Mouse (Mus musculus): ENCODE measurements around the gene Ica1.

Ica1 gene

DNA sequence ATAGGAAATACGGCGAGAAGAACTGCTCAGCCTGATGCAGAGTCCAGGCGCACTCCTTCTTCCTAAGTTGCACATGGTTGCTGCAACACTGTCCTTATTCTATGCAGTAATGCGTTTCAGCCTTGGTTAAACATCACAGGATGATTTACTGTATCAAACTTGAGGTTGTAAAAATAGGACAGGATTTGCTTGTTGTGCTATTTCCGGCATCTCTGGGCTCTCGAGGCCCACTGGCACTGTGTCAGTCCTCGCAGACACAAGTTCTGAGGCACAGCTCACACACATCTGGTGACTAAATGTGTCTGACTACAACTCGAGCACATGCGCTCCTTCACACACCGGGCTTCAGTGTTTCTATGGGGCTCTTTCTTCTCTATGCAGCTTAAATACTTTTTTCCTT is 94.9 kb downstream of the Ica1 start:
- DNase-seq: no peak

DNA sequence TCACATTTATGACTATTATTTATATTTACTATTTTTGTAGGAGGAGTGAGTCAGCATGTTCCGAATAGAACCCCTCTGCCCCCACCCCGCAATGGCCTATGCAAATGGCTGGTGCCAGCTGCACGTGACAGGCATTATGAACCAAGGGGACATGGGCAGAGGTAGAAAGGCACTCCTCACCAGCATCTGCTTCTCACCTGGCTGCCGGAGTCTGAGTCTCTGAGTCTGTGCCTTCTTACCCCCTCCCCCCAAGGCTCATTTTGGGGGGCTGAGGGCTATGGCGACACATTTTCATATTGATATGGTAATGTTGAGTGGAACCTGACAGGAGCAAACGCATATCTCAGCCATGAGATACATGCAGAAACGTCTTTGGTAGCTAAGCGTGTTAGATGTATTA is 97.4 kb downstream of the Ica1 start:
- DNase-seq: no peak

DNA sequence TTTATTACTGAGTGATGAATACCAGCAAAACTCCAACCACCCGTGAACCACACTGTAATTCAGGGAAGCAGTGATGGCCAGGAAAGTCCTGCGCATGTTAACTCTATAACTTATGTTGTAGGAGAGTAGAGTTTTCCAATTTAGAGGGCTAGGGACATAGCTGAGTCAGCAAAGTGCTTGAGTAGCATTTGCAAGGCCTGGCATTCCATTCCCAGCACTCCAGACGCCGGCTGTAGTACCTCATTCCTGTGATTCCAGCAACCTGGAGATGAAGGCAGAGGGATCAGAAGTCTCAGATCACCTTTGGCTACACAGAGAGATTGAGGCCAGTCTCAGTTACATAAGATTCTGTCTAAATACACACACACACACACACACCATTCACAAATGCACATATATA is 105.3 kb downstream of the Ica1 start:
- DNase-seq: no peak

DNA sequence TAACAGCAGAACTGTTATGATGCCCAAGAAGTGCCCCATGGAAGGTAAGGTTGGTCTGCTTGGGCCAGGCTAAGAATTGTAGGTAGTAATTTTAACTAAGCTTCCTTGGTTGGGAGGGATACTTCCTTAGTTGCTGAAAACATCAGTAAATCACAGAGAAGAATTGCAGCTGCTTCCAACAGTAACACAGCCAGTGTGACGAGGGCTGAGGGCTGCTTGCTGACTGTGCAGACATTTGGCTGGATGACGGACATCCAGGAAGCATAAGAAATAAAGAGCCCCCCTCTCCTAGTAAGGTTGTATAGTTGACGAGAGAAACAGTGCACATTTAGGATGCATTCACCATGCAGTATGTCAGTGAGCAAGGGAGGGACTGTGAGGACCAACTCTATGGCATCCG is 108.9 kb downstream of the Ica1 start:
- no peak for DNase-seq

DNA sequence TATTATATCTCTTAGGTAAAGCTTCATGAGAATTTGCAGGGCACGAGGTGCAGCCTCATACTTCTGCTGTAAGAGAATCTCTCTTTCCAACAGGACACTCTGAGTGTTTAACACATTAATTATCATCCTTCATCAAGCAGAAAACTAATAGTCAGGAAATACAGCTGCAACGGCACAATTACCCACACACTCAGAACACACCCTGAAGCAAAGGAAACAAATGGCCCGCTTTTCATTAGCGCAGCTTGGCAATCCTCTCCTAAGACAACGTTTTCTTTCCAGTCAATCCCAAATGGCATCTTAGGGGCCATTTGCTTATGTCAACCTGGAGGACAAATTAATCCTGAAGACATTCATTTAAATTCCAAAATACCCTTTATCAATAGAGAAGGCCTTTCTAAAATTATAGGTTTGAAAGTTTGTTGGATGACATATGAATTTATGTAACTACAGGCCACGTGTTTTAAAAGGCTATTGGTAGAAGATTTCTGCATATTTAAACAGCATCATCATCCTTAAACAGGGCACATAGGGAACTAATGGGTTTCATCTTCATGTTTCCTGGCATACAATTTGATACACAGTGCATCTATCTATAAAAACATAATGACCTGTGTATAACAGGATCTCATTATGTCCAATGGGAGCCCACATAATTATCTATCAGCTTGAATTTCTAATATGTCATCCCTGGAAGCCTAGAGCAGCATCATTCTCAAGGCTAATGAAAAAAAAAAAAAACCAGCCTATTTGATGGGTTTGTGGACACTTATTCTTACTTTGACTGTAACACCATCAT is 110.1 kb downstream of the Ica1 start:
- no peak for DNase-seq

DNA sequence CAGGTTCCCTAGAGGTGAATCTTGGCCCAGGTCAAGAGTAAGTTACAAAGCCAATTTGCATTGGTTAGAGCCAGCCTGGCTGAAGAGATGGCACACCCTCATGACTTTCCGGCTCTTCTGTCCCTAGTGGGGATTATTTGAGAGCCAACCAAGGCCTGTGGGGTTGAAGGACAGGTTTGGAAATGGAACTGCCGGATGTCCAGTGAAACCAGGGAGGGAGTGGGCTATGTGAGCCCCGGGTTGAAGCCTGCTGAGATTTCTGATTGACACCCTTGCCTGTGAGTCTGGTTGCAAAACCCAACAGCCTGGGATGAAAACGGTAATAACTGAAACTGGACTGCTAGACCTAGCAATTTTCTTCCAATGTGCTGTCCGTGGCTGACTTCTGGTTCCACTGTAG is 112.5 kb downstream of the Ica1 start:
- no peak for DNase-seq

DNA sequence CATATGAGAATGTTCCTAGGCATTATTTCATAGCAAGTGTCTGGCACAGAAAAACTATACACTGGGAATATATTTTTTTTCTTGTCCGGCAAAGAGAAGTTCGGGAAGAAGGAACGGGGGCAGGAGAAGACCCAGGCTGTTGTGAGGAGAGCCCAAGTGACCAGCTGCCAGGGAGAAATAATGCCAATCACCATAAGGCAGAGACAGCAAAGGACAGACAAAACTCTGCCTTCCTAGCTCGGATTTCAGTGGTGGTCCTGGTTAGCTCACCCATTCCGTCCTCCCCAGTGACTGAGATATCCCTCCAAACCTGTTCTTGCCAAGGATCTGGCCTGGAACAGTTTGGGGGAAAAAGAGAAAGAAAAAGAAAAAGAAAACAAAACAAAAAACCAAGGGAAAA is 113.3 kb downstream of the Ica1 start:
- DNase-seq: no peak

DNA sequence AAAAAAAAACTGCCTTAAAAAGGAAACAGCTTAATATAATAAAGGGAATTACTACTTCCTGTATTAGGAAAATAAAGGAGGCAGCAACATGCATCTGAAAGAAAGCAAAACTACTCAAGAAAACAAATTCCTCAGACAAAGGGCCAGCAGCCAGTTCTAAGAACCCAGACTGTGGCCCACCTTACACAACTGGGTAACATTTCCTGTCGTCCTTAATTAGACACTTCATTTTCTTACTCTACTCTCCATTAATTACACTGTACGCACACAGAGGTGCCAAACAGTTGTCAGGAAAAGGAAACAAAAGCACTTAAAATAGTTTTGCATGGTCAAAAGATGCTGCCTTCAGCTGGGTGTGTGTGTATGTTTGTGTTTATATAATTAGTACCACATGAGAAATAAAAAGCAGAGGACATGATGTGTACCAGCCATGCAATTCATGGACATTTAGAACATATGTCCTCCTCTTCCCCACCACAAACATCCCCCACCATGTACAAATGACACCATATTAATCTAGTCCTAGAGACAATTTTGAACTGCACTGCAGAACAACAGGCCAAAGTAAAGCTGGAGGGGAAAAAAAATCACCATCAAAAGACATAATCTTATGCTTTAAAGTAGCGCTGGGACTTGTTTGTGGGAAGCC is 115.1 kb downstream of the Ica1 start:
- DNase-seq: no peak

DNA sequence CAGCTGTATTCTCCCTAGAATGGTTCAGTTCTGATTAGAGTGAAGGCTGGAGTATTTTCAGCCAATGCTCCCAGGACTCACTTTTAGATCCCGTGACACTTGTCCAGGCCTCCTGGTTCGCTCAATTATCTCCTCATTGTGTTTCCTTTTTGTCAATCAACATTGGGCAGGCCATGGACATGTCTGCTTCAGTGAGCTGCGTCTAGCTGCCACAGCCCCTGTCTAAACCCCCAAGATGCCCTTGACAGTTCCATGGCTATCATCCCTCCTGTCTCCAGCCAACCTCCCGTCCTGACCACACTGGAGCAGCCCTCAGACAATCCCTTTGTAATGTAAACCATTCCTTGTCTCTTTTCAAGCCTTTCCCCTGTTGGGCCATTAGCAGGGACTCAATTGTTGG is 116.9 kb downstream of the Ica1 start:
- DNase-seq: no peak

DNA sequence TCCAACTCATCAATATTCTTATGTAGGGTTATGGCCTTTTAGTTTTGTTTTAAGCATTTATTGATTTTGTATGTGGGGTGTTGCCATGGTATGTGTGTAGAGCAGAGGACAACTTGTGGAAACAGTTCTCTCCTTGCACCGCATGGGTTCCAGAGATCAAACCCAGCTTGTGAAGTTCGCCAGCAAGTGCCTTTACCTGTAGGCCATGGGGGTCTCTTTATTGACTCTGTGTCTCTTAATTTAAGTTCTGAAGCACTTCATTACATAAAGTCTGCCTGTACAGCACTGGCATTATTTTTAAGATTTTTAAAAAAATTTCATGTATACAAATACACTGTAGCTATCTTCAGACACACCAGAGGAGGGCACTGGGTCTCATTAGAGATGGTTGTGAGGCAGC is 118.2 kb downstream of the Ica1 start:
- DNase-seq: no peak

DNA sequence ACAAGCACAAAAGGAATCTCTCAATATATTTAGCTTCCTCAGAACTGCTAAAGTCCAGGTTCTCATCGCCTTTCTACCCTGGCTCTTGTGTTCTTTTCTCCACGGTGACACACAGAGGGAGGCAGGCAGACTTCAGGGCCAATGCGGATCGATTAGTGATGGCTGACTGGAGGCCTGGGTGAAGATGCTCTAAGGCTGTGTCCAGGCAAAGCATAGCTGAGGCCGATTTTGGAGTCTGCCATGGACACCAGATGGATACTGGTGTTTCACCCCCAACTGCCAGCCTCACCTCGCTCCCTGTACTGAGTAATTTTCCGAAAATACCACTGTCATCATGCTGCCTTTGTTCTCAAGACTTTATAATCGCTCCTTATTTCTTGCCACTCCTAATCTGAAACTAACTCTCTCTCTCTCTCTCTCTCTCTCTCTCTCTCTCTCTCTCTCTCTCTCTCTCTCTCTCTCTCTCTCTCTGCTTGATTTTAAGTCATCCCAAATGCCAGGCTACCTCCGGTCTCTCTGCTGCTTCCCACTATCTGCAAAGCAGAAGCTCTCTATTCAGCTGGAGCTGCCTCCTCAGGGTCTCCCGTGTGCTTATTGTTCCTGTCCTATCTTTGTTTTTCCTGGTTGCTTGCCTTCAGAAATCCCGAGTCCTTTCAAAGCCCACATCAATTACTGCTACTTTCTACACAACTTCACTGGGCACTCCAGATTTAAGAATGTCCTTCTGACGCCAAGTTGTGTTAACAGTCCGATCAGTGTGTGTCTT is 118.9 kb downstream of the Ica1 start:
- DNase-seq: peak; percentile 90

DNA sequence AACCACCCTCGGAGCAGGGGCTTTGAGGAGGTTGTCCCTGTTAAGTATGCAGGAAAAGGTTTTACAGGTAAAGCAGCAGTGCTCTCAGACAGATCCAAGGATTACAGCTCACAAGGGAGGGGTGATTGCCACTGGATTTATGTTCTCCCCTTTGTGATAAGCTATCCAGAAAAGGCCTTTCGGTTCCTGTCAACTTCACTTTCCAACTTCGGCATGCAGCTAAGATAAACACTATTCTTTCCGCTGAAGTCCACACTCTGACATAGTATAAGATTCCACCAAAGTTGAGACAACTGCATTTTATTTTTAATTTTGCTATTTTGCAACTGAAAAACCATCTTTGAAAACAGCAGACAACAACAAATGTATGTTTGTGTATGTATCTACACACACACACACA is 119.9 kb downstream of the Ica1 start:
- no peak for DNase-seq

DNA sequence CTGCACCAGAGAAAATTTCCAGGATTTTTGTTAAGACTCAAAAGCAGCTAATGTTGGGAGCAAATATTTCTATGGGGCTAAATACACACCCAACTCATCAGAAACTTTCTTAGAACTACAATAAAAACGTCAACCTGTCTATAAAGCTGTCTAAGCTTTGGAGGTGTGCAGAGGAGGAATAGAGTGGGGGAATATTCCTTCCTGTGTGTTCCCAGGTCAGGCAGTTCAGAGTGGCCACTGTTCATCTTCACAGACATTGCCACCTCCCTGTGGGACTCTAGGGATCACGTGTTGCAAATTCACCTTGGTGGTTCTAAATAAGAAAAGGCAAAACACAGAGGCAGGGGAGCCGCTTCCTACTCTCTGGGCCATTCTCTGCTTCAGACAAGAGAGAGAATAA is 120.8 kb downstream of the Ica1 start:
- no peak for DNase-seq

DNA sequence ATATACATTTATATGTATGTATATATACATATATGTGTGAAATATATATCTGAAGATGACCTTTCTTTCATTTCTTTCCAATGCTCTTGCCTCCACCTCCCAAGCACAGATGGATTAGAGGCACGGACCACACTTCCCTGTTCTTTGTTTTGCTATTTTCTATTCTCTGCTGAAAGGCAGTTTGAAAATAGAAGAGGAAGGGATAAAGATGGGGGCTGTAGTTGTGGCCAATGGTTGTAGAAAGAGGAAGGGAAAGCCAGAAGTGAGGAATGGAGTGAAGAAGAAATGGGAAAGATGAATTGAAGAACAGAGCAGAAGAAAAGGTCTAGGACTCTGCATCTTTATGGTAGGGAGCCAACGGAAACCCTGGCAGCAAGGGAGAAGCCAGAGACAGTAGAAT is 122.8 kb downstream of the Ica1 start:
- no peak for DNase-seq

DNA sequence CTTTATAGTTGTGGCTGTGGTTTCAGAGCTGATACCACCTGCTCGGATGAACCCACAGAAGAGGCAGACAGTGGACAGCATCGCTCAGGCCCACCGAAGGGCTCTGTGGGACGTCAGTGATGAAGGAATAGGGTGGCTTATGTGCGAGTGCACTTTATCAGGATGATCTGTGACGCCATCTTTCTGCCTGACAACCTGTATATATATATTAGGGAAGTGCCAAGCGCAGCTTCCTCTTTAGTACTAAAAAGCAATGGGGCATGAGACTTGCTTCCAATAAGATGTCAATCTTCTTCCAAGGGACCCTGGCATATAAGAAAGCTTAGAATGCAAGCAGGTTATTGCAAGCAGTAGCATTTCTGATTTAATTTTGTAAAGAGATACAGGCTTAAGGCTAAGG is 127.9 kb downstream of the Ica1 start:
- DNase-seq: no peak

DNA sequence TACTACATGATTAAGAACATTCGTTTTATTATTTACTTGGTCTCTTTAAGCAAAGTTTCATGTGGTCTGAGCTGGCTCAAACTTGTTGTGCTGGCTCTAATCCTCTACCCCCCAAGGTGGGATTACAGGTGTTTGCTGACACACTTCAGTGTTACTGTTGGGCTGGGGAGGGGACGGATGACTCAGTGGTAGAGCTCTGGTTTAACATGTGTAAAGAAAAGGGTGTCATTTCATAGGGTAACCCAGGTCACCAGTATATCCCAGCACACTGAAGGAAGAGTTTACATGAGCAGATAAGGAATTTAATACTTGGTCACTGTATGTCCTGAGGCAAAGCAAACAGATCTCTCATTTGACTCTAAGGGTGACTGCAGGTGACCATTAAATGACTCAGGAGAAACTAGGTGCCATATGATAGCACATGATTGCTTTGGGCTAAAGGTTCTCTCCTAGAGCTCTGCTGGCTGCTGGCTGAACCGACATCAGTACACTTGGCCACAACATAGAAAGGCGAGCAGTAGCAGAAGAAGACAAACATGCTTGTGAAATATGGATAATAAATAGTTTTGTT is 128.9 kb downstream of the Ica1 start:
- no peak for DNase-seq

DNA sequence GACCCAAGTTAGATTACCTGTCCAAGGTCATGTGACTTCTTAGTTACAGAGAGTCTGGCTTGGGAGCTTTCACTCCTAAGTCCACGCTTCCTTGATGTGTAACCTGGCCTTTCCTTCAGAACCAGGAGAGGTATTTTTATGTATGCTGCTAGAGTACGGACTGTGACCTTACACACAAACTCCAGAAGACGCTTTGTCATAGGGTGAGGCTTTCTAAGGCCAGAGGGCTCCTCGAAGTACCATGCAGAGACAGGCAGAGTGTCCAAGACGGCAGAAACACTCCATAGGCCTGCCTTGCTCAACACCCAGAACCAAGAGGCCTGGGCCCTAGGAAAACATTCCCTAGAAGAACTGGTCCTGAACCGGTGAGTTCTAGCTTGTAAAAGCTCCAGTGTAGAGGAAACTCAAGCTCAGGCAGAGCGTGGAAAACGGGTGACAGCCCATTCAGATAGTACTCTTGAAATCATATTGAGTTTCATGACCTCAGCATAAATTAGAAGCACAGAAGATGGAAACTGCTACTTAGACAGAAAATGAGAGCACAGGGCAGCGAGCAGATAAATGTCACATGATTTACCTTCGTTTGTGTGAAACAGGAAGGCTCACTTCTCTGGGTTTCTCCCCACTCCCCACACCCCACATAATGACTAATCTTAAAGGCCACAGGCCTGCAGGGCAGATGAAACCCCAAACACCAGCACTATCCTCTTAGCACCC is 129.9 kb downstream of the Ica1 start:
- no peak for DNase-seq

DNA sequence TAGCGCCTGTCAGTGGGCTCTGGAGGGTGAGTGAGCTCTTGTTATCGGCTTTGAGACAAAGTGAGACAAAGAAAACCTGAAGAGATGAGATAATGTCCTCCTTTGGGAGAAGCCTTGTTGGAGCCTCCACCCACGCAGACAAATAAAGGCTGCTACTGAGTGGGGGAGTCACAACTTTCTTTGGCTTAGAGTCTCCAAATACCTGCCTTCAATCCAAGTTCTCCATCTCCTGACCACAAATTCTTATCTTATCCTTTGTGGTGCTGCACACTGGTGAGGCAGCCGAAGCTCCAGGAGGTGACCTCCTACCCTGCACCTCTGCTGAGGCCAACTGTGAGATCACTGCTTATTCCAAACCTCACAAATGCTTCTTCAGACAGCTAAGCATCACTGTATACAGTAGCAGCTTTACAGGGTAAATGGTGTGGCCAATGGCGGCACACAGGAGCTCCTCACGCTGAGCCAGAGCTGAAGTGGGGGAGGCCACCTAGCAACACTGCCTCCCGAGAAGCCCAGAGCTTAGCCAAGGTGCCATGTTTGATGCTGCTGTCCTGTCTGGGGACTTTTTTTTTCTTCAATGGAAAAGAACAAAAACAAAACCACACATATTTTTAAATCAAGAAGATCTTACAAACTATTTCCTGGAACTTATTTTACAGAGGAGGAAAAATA is 130.6 kb downstream of the Ica1 start:
- no peak for DNase-seq

DNA sequence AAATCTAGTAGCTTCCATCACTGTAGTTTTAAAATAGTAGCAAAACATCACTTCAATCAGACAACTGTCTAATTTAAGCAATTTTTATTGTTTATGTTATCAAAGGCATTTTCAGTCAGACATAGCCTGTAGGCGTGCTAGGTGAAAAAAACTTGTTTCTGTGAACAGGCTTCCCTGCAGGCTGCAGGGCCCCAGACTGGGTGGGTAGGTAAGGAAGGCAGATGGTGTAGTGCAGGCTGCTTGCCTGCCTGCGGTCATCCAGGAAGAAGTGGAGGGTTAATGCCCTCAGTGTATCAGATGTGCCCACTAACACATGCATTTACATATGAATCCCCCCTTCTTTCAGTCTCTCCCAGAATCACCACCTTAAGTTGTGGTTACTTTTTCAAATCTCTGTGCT is 132.6 kb downstream of the Ica1 start:
- DNase-seq: peak; percentile 52

DNA sequence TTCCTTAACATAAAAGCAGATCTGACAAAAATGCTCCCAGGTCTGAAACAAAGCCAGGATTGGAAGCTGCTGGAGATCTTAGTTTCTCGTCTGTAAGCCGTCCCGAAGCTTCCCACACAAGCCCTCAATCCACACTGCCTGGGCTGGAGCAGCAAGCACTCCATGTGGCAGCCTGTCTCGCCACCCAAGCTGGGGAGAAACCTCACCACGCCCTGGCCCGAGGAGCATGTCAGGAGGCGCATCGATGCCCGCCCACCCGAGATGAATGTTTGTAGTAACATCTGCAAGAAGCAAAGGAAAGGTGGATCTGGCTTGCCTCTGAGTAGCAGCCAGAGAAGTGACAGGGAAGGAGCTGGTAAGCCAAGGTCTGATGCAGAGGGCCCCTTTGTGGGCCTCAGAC is 133.6 kb downstream of the Ica1 start:
- DNase-seq: no peak

DNA sequence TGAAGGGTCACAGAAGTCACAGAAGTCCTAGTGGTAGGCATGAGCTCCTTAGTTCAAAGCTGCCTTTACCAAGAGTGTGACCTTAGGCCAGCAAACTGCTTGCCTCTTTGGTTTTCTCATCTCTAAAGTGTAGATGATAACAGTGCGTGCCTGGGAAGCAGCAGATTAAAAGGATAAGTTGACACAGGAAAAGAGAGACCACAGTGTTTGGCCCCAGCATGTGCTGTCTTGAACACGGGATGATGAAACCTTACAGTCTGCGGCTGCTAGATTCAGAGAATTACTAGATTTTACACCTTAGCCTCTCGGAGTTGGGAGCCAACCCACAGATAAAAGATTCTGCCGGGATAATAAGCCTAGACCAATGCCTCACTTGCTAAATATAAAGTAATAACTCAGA is 137.4 kb downstream of the Ica1 start:
- DNase-seq: no peak

DNA sequence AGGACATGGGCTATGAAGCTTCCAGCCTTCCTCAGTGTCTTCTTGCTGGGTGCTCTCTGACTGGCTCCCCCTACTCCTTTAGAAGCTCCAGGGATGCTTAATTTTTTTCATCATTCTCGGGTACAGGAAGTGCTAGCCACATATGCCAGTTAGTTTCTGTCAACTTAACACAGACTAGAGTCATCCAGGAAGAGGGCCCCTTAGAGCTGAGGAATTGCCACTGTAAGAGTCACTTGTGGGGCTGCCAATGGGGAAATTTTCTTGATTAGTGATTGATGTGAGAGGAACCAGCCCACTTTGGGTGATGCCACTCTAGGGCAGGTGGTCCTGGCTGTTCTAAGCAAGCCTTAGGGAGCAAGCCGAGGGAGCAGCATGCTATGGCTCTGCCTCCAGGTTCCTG is 138.8 kb downstream of the Ica1 start:
- DNase-seq: no peak

DNA sequence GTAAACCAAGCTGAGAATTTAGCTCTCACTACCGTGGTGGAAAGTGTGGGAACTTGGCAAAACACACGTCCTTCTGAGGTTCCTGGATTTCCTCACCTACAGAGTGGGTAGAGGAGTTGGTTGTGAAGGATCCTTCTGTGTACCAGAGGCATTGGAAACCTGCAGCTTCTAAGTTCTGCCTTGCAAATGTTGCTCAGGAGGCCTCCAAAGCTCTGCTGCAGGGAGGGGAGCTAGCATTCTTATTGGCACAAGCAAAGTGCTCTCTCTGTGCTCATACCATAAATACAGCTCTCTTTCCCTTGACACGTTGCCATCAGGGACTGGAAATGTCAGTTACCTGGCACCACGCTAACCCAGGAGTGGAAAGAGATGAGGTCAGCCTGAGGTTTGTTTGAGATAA is 139.4 kb downstream of the Ica1 start:
- DNase-seq: peak; percentile 53

Data from cerebellum, adult 9-11 months (tissue).